Mouse (Mus musculus) right cerebral cortex, postnatal 25 days (tissue): Measurements from ENCODE around the gene Celsr3.

Source experiments
- DNase-seq: peaks from one replicate; pipeline ENCODE4 v3.0.0; 2022

The Celsr3 gene

DNA sequence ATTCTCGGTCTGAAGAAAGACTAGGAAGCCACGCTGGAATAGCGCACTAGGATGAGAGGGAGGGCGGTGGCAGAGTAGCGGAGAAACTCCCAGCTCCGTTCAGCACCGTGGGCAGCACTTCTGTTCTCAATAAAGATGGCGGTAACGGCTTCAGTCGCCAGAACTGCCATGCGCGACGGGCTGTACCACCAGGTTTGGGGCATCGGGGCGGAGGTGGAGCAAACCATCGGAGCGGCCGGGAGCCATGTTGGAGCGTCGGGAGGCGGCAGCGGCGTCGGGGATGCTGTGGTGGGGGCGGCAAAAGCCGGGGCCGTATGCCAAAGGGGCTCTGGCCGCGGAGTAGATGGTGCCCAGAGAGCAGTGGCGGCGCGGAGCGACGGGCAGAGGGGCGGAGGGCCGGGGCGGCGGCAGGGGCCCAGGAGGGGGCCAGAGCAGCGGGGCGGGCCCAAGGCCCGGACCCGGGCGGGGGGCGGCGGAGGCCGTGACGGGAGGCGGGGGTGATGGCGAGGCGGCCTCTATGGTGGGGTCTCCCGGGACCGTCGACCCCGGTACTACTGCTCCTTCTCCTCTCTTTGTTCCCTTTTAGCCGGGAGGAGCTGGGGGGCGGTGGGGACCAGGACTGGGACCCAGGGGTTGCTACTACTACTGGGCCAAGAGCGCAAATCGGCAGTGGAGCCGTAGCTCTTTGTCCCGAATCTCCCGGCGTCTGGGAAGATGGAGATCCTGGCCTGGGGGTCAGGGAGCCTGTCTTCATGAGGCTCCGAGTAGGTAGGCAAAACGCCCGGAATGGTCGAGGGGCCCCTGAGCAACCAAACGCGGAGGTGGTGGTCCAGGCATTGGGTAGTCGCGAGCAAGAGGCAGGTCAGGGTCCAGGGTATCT, at the start of gene Celsr3:
Gene Celsr3, plus strand, starts transcription at position 501 of the 880 bp plus-strand sequence.
- DNase-seq, result peak; percentile 89

DNA sequence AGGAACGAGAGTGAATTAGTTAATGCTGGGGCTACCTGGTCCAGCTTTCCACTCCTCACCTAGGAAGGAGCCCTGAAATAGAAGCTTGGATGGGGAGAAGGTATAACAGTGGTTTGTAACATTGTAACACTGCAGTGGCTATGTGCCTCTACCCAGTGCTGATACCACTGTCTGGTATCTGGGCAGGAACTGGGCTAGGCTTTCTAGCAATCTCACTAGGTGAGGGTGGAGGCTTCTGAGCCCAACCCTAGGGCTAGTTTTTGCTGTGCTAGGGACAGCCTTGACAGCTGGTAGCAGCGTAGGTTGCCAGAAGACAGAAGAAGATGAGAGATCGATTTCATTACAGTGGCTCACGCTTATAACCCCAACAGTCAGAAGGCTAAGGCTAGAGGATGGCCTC, 49.5 kb upstream of the Celsr3 start:
- no peak for DNase-seq

- DNase-seq, result no peak
Observed at GRCm38 (mm10) chr9:108777276-108777675, 48.8 kb upstream of the Celsr3 start.

- DNase-seq, result no peak
Observed at GRCm38 (mm10) chr9:108780959-108781358, 45.2 kb upstream of the Celsr3 start.

- no peak for DNase-seq
Observed at GRCm38 (mm10) chr9:108781891-108782290, 44.2 kb upstream of the Celsr3 start.

DNA sequence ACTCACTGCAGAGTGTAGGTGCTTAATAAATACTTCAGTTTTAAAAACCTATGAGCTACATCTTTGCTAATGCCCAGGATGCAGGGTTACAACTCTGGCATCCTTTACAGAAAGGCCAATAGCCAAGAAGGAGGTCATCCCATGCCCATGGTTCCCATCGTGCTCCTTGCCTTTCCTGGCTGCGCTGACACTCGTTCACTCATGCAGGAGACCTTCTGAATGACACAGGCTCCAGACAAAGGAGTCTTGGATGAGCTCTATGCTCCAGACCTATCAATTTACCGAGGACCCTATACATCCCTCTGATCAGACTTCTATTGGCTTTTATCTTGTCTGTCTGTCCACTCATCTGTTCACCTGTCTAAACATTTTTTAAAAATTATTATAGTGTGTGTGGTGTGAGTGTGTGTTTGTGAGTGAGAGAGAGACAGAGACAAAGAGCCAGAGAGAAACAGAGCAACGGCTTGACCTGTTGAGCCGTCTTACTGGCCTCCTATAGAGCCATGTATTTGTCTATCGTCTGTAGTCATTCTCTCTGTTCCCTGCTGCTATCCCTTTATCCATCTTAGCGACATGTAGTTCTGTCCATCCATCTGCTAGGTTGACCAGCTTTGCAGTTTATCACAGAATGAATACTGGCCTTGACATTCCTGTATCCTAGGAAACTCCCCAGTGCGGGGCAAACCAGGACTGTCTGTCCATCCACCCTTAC, 43.1 kb upstream of the Celsr3 start:
- DNase-seq, result no peak

GRCm38 (mm10) chr9:108783548-108784463, 42.3 kb upstream of the Celsr3 start, which contains the start of gene Ip6k2:
Ip6k2 (plus strand) TSS chr9:108783796.
- peak; percentile 97 for DNase-seq

DNA sequence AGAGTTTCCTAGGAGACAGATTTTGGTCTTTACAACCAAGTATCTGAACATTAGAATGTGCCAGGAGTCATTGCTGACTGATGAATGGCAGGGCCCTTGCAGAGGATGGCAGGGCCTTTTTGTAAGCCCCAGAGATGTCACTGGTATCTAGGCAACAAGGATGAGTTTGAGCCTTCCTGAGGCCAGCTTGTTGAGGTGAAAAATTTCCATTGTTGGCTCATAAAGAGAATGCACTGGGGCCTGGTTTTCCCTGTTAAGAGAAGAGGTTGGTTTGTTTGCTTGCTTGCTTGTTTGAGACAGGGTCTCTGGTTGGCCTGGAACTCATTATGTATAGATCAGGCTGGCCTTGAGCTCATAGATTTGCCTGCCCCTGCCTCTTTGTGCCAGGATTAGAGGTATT, 40.7 kb upstream of the Celsr3 start:
- no peak for DNase-seq

- no peak for DNase-seq
Observed at GRCm38 (mm10) chr9:108786494-108786893, 39.6 kb upstream of the Celsr3 start.

GRCm38 (mm10) chr9:108787080-108787479, 39.0 kb upstream of the Celsr3 start:
- no peak for DNase-seq

- DNase-seq, result no peak
Observed at GRCm38 (mm10) chr9:108788713-108789112, 37.4 kb upstream of the Celsr3 start.

DNA sequence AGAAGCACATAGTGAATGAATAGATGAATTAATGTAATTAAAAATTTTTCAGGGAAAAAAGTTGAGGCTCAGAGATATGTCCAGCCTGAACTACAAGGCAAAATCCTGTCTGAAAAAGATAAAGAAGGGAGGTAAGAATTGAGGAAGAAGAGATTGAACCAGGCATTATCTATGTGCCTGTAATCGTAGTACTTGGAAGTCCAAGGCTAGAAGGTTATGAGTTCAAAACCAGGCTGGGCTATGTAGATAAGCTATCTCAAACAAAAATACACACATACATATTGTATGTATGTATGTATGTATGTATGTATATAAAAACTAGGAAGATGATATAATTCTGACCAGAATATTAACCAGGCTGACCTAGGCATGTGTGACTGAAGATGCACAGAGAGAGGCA, 33.8 kb upstream of the Celsr3 start:
- DNase-seq, result no peak

DNA sequence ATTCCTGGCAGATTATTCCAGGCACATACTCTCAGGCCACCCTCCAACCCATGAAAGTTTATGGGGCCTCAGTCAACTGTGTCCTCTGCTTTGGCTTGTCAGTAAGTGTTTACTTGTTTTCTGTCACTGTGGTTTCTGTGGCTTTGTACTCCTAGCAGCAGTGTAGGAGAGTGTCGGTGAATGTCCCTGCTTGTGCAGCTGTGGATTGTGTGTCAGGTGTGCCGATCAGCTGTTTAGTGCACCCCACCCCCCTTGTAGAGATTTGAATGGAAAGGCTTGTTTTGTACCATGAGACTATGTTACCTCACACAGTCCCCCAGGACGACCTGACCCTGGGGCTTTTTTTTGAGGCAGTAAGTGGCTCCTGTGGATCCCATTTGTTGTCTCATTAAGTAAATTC, 33.4 kb upstream of the Celsr3 start:
- DNase-seq, result no peak

GRCm38 (mm10) chr9:108795281-108795680, 30.8 kb upstream of the Celsr3 start:
- no peak for DNase-seq

DNA sequence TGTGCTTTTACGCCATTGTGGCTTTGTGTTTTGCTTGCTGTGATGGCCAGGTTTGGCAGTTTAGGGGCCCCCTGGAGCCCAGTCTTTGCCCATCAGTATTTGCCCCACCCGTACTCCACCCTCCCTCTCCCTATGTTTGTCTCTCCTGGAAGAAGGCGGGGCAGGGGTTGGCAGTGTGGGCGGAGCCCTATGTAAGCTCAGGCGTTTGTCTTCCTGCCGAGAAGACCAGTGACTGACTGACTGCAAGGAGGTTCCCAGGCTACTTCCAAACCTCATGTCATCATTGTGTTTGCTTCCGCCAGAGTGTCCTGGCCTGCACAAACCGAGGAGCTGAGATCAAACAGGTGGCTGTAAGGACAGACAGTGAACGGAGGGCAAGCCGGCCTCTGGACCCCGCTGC, 30.4 kb upstream of the Celsr3 start:
- no peak for DNase-seq

- no peak for DNase-seq
Observed at GRCm38 (mm10) chr9:108796351-108796981, 29.7 kb upstream of the Celsr3 start.

GRCm38 (mm10) chr9:108797477-108797876, 28.6 kb upstream of the Celsr3 start:
- no peak for DNase-seq

GRCm38 (mm10) chr9:108798508-108799075, 27.5 kb upstream of the Celsr3 start:
- no peak for DNase-seq

GRCm38 (mm10) chr9:108799564-108799963, 26.6 kb upstream of the Celsr3 start:
- DNase-seq, result no peak

DNA sequence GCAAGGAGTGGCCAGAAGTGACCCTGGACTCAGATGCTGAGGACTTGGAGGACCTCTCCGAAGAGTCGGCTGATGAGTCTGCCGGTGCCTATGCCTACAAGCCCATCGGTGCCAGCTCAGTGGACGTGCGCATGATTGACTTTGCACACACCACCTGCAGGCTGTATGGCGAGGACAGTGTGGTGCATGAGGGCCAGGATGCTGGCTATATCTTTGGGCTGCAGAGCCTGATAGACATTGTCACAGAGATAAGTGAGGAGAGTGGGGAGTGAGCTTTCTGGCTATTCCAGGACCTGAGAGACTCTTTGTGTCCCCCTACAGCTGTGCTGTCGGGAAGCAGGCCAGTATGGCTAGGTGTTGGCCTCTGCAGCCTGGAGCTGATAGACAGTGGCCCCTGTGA, 20.4 kb upstream of the Celsr3 start:
- DNase-seq, result no peak

- DNase-seq, result no peak
Observed at GRCm38 (mm10) chr9:108806379-108806778, 19.7 kb upstream of the Celsr3 start.

DNA sequence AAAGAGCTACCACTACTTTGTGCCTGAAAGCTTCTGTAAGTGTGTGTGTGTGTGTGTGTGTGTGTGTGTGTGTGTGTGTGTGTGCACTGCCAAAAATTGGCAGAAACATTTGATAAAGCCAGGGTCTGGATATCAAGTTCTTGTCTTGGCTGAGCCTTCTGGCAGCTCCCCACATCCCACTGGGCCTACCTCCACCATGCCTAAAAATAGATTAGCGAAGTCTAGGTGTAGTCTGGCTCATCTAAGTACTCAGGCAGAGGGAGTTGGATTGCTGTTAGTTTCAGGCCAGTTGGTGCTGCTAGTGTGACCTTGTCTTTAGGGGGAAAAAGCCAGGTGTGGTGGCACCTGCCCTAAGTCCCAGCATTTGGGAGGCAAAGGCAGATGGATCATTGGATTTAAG, 19.3 kb upstream of the Celsr3 start:
- no peak for DNase-seq
